Mouse (Mus musculus) heart, postnatal 0 days (tissue): ENCODE data around the gene Phactr2.

Experiments
- CTCF ChIP-seq: IDR thresholded peaks from 2 replicates; pipeline ENCODE4 v1.5.1; 2016; ENCODE audit warnings: antibody characterized with exemption, control low read depth, low read depth
- EP300 ChIP-seq: IDR thresholded peaks from 2 replicates; pipeline ENCODE4 v1.6.1; 2016; ENCODE audit warnings: antibody characterized with exemption, low read depth

GRCm38 (mm10) chr10:13340583-13340982 is 133.6 kb downstream of the Phactr2 start:
- no peak for TF ChIP-seq CTCF
- TF ChIP-seq EP300, result no peak
